Mouse (Mus musculus): ENCODE measurements around the gene Gm49321. TPM values are rescaled to one million over a fixed set of nuclear protein-coding genes. Genes with fewer than 3 reads are reported as not detected.

Gm49321 gene
- total RNA-seq, 2 experiments from 2014 or later, result 8.6 to 12.1 TPM

GRCm38 (mm10) chr12:73998128-73998456 lies 60.6 kb downstream of the Gm49321 start:
- peak in 1 of 2 experiments; percentile 42 for DNase-seq (ENCODE audit: extremely low spot score in 1 of 2, low spot score in 1 of 2)

GRCm38 (mm10) chr12:74002449-74002848 lies 65.0 kb downstream of the Gm49321 start:
- no peak for DNase-seq (ENCODE audit: extremely low spot score in 1 of 2, low spot score in 1 of 2)

- peak in 1 of 2 experiments; percentile 44 for DNase-seq (ENCODE audit: extremely low spot score in 1 of 2, low spot score in 1 of 2)
These were observed 72.0 kb downstream of the Gm49321 start for GRCm38 (mm10) chr12:74009448-74009911.

- DNase-seq (ENCODE audit: extremely low spot score in 1 of 2, low spot score in 1 of 2), result peak; percentile 81 to 97
These were observed 76.3 kb downstream of the Gm49321 start for GRCm38 (mm10) chr12:74013739-74014138.

GRCm38 (mm10) chr12:74014739-74015270 lies 77.4 kb downstream of the Gm49321 start:
- peak in 1 of 2 experiments; percentile 52 for DNase-seq (ENCODE audit: extremely low spot score in 1 of 2, low spot score in 1 of 2)

GRCm38 (mm10) chr12:74015491-74015890 lies 78.0 kb downstream of the Gm49321 start:
- no peak for DNase-seq (ENCODE audit: extremely low spot score in 1 of 2, low spot score in 1 of 2)

Other genes with a start within 250 kb of the Gm49321 start
- 10 to 100 TPM; 55.5 to 59.9 TPM for gene Hif1a, start 36.3 kb upstream of the Gm49321 start, total RNA-seq (2021)
- gene Snapc1, start 26.8 kb downstream of the Gm49321 start, total RNA-seq (2021), result 10 to 100 TPM; 31.4 to 36.7 TPM
- gene Syt16, start 60.0 kb downstream of the Gm49321 start, total RNA-seq (2021), result 10 to 100 TPM; 62.5 to 67.0 TPM